Mouse (Mus musculus) urinary bladder, postnatal 36 days (tissue): ENCODE data around the gene Adgrf5.
"Not testable (repeated sequence)": the region's sequence is repeated elsewhere in the genome, so short reads cannot be mapped to it uniquely, and the experiment has no call there.

Experiments used
- DNase-seq, 2 experiments: peaks; one replicate each; pipeline ENCODE4 v3.0.0; 2022; ENCODE audit warnings: low spot score in 2 of 2, mixed read lengths in 1 of 2

The Adgrf5 gene

GRCm38 (mm10) chr17:43460245-43461181, 100.3 kb downstream of the Adgrf5 start:
- DNase-seq = peak; percentile 29 to 67

- DNase-seq = no peak
These were observed 109.8 kb downstream of the Adgrf5 start for GRCm38 (mm10) chr17:43470039-43470438.

GRCm38 (mm10) chr17:43472558-43472957, 112.3 kb downstream of the Adgrf5 start:
- DNase-seq = no peak

- DNase-seq = no peak
These were observed 114.5 kb downstream of the Adgrf5 start for GRCm38 (mm10) chr17:43474775-43475174.

GRCm38 (mm10) chr17:43477621-43478020, 117.4 kb downstream of the Adgrf5 start:
- no peak for DNase-seq

- no peak for DNase-seq
These were observed 125.7 kb downstream of the Adgrf5 start for GRCm38 (mm10) chr17:43485982-43486381.

- no peak for DNase-seq
These were observed 128.3 kb downstream of the Adgrf5 start for GRCm38 (mm10) chr17:43488439-43489151.

- DNase-seq = not testable (repeated sequence)
These were observed 130.1 kb downstream of the Adgrf5 start for GRCm38 (mm10) chr17:43490371-43490770.

- DNase-seq = no peak
These were observed 135.3 kb downstream of the Adgrf5 start for GRCm38 (mm10) chr17:43495502-43495901.

- DNase-seq = no peak
These were observed 137.3 kb downstream of the Adgrf5 start for GRCm38 (mm10) chr17:43497521-43497920.

GRCm38 (mm10) chr17:43500513-43500912, 140.3 kb downstream of the Adgrf5 start:
- no peak for DNase-seq

GRCm38 (mm10) chr17:43501223-43501622, 141.0 kb downstream of the Adgrf5 start:
- DNase-seq = no peak

GRCm38 (mm10) chr17:43501631-43502030, 141.4 kb downstream of the Adgrf5 start:
- DNase-seq = no peak

- no peak for DNase-seq
These were observed 142.3 kb downstream of the Adgrf5 start, which contains the start of gene Mep1a for GRCm38 (mm10) chr17:43502592-43502991. TSS of gene Mep1a (minus strand) at chr17:43502812.

GRCm38 (mm10) chr17:43503861-43504593, 143.8 kb downstream of the Adgrf5 start:
- no peak for DNase-seq

- DNase-seq = no peak
These were observed 144.3 kb downstream of the Adgrf5 start for GRCm38 (mm10) chr17:43504594-43504934.
